Mouse (Mus musculus) MEL (cell line): Measurements from ENCODE around the gene Trex1. TPM values are rescaled to one million over a fixed set of nuclear protein-coding genes. Genes with fewer than 3 reads are reported as not detected.

Experiments
- DNase-seq: peaks from one replicate; pipeline ENCODE4 v3.0.0; 2011; ENCODE audit warnings: low read depth, low spot score
- H3K27ac ChIP-seq: 2 replicates; pipeline ENCODE4 v1.5.1; 2012; ENCODE audit warnings: low read depth, mild to moderate bottlenecking, control low read depth, low read length, moderate library complexity; ENCODE audit not compliant: control insufficient read depth
- H3K27me3 ChIP-seq, 2 experiments: fragments of 150-350 bp in 1 of 2; sonication (generic) in 1 of 2; 2 replicates each; pipeline ENCODE4 v1.6.1; 2012; ENCODE audit warnings: low read length in 2 of 2, mild to moderate bottlenecking in 2 of 2, improper control_type of control experiment in 1 of 2, moderate library complexity in 1 of 2; ENCODE audit not compliant: insufficient read depth in 2 of 2, control insufficient read depth in 1 of 2
- H3K36me3 ChIP-seq, 2 experiments: 2 replicates each; pipeline ENCODE4 v1.6.1; 2012 to 2014; ENCODE audit warnings: low read length in 2 of 2, improper control_type of control experiment in 1 of 2, inconsistent platforms in 1 of 2, mild to moderate bottlenecking in 1 of 2; ENCODE audit not compliant: insufficient read depth in 2 of 2, control insufficient read depth in 1 of 2
- H3K4me1 ChIP-seq, 2 experiments: fragments of 150-350 bp in 1 of 2; sonication (generic) in 1 of 2; 2 replicates each; pipeline ENCODE4 v1.6.1; 2012; ENCODE audit warnings: low read length in 2 of 2, improper control_type of control experiment in 1 of 2, mild to moderate bottlenecking in 1 of 2; ENCODE audit not compliant: insufficient read depth in 2 of 2, control insufficient read depth in 1 of 2
- H3K4me3 ChIP-seq, 2 experiments: fragments of 150-350 bp in 1 of 2; sonication (generic) in 1 of 2; 2 replicates each; pipeline ENCODE4 v1.5.1; 2012; ENCODE audit warnings: low read depth in 2 of 2, low read length in 2 of 2, mild to moderate bottlenecking in 2 of 2, moderate library complexity in 2 of 2, control low read depth in 1 of 2, improper control_type of control experiment in 1 of 2; ENCODE audit not compliant: control insufficient read depth in 1 of 2, insufficient read depth in 1 of 2
- H3K79me2 ChIP-seq: 2 replicates; pipeline ENCODE4 v1.6.1; 2012; ENCODE audit warnings: mild to moderate bottlenecking, low read length, moderate library complexity; ENCODE audit not compliant: control insufficient read depth, poor library complexity, insufficient read depth
- H3K9ac ChIP-seq: 2 replicates; pipeline ENCODE4 v1.6.1; 2012; ENCODE audit warnings: low read depth, mild to moderate bottlenecking, control low read depth, low read length, moderate library complexity; ENCODE audit not compliant: control insufficient read depth, poor library complexity, severe bottlenecking
- H3K9me3 ChIP-seq: fragments of 150-350 bp; sonication (generic); replicated peaks from 2 replicates; pipeline ENCODE4 v1.6.1; 2012; ENCODE audit warnings: mild to moderate bottlenecking, low read length, improper control_type of control experiment, moderate library complexity; ENCODE audit not compliant: insufficient read depth
- BHLHE40 ChIP-seq: IDR thresholded peaks from 2 replicates; pipeline ENCODE4 v1.6.1; 2012; ENCODE audit warnings: low read depth, mild to moderate bottlenecking, inconsistent platforms, low read length, improper control_type of control experiment, borderline replicate concordance
- CHD1 ChIP-seq: IDR thresholded peaks from 2 replicates; pipeline ENCODE4 v1.6.1; 2012; ENCODE audit warnings: low read depth, mild to moderate bottlenecking, inconsistent platforms, low read length, improper control_type of control experiment
- CTCF ChIP-seq, 3 experiments: IDR thresholded peaks in 2 of 3; conservative IDR thresholded peaks in 1 of 3; 2 replicates each; pipeline ENCODE4 v1.5.1; 2011 to 2012; ENCODE audit warnings: low read length in 3 of 3, low read depth in 2 of 3, mild to moderate bottlenecking in 2 of 3, improper control_type of control experiment in 1 of 3, inconsistent platforms in 1 of 3, mixed read lengths in 1 of 3, moderate library complexity in 1 of 3; ENCODE audit not compliant: control insufficient read depth in 1 of 3, insufficient read depth in 1 of 3, poor library complexity in 1 of 3, severe bottlenecking in 1 of 3
- ELF1 ChIP-seq: IDR thresholded peaks from 2 replicates; pipeline ENCODE4 v1.6.1; 2014; ENCODE audit warnings: low read depth, mild to moderate bottlenecking, inconsistent platforms, low read length, improper control_type of control experiment, moderate library complexity
- EP300 ChIP-seq, 2 experiments: IDR thresholded peaks; 2 replicates each; pipeline ENCODE4 v1.6.1; 2011; ENCODE audit warnings: improper control_type of control experiment in 2 of 2, low read length in 2 of 2, low read depth in 1 of 2, mild to moderate bottlenecking in 1 of 2
- GABPA ChIP-seq: IDR thresholded peaks from 2 replicates; pipeline ENCODE4 v1.6.1; 2012; ENCODE audit warnings: low read depth, mild to moderate bottlenecking, inconsistent platforms, low read length, improper control_type of control experiment, moderate library complexity
- HCFC1 ChIP-seq: IDR thresholded peaks from 2 replicates; pipeline ENCODE4 v1.6.1; 2012; ENCODE audit warnings: low read depth, mild to moderate bottlenecking, inconsistent platforms, low read length, improper control_type of control experiment, moderate library complexity
- KAT2A ChIP-seq: conservative IDR thresholded peaks from 2 replicates; pipeline ENCODE4 v1.6.1; 2012; ENCODE audit warnings: low read depth, low read length, improper control_type of control experiment, inconsistent platforms
- MAFK ChIP-seq: IDR thresholded peaks from 2 replicates; pipeline ENCODE4 v1.6.1; 2011; ENCODE audit warnings: low read depth, mild to moderate bottlenecking, low read length, improper control_type of control experiment, borderline replicate concordance
- MAZ ChIP-seq: IDR thresholded peaks from 2 replicates; pipeline ENCODE4 v1.6.1; 2012; ENCODE audit warnings: low read depth, mild to moderate bottlenecking, inconsistent platforms, low read length, improper control_type of control experiment
- MXI1 ChIP-seq: IDR thresholded peaks from 2 replicates; pipeline ENCODE4 v1.6.1; 2011; ENCODE audit warnings: mild to moderate bottlenecking, low read depth, low read length, improper control_type of control experiment
- MYB ChIP-seq: IDR thresholded peaks from 2 replicates; pipeline ENCODE4 v1.6.1; 2011; ENCODE audit warnings: mild to moderate bottlenecking, low read depth, low read length, improper control_type of control experiment
- MYC ChIP-seq: IDR thresholded peaks from 2 replicates; pipeline ENCODE4 v1.6.1; 2011; ENCODE audit warnings: low read depth, mild to moderate bottlenecking, low read length, improper control_type of control experiment, moderate library complexity
- NELFE ChIP-seq: IDR thresholded peaks from 2 replicates; pipeline ENCODE4 v1.6.1; 2011; ENCODE audit warnings: low read depth, low read length, improper control_type of control experiment
- POLR2A ChIP-seq, 2 experiments: IDR thresholded peaks; 2 replicates each; pipeline ENCODE4 v1.6.1; 2011 to 2012; ENCODE audit warnings: low read length in 2 of 2, mild to moderate bottlenecking in 2 of 2, control low read depth in 1 of 2, improper control_type of control experiment in 1 of 2, low read depth in 1 of 2, moderate library complexity in 1 of 2; ENCODE audit not compliant: control insufficient read depth in 1 of 2, insufficient read depth in 1 of 2, poor library complexity in 1 of 2
- POLR2AphosphoS2 ChIP-seq: IDR thresholded peaks from 2 replicates; pipeline ENCODE4 v1.6.1; 2011; ENCODE audit warnings: low read length, improper control_type of control experiment
- POLR2AphosphoS5 ChIP-seq: IDR thresholded peaks from 2 replicates; pipeline ENCODE4 v1.6.1; 2012; ENCODE audit warnings: low read depth, borderline replicate concordance, mild to moderate bottlenecking, inconsistent platforms, low read length, moderate library complexity, mixed read lengths
- RAD21 ChIP-seq: IDR thresholded peaks from 2 replicates; pipeline ENCODE4 v1.6.1; 2011; ENCODE audit warnings: mild to moderate bottlenecking, low read depth, low read length, improper control_type of control experiment
- SMC3 ChIP-seq: IDR thresholded peaks from 2 replicates; pipeline ENCODE4 v1.6.1; 2011; ENCODE audit warnings: low read depth, low read length, improper control_type of control experiment
- TBP ChIP-seq: IDR thresholded peaks from 2 replicates; pipeline ENCODE4 v1.8.0; 2011; ENCODE audit warnings: low read depth, low read length, improper control_type of control experiment
- UBTF ChIP-seq: IDR thresholded peaks from 2 replicates; pipeline ENCODE4 v1.6.1; 2012; ENCODE audit warnings: low read depth, mild to moderate bottlenecking, inconsistent platforms, low read length, improper control_type of control experiment, moderate library complexity, borderline replicate concordance; ENCODE audit not compliant: insufficient read depth
- USF1 ChIP-seq: IDR thresholded peaks from 2 replicates; pipeline ENCODE4 v1.6.1; 2014; ENCODE audit warnings: low read depth, mild to moderate bottlenecking, inconsistent platforms, low read length, improper control_type of control experiment, moderate library complexity
- USF2 ChIP-seq, 2 experiments: IDR thresholded peaks; 2 replicates each; pipeline ENCODE4 v1.6.1; 2011 to 2012; ENCODE audit warnings: improper control_type of control experiment in 2 of 2, low read length in 2 of 2, borderline replicate concordance in 1 of 2, inconsistent platforms in 1 of 2, low read depth in 1 of 2, mild to moderate bottlenecking in 1 of 2; ENCODE audit not compliant: insufficient read depth in 1 of 2
- ZC3H11A ChIP-seq: IDR thresholded peaks from 2 replicates; pipeline ENCODE4 v1.6.1; 2012; ENCODE audit warnings: low read depth, mild to moderate bottlenecking, inconsistent platforms, low read length, improper control_type of control experiment
- ZKSCAN1 ChIP-seq: IDR thresholded peaks from 2 replicates; pipeline ENCODE4 v1.6.1; 2012; ENCODE audit warnings: low read depth, mild to moderate bottlenecking, inconsistent platforms, low read length, improper control_type of control experiment, moderate library complexity
- ZMIZ1 ChIP-seq: IDR thresholded peaks from 2 replicates; pipeline ENCODE4 v1.6.1; 2012; ENCODE audit warnings: low read depth, mild to moderate bottlenecking, inconsistent platforms, low read length, improper control_type of control experiment, moderate library complexity
- ZNF384 ChIP-seq: IDR thresholded peaks from 2 replicates; pipeline ENCODE4 v1.6.1; 2012; ENCODE audit warnings: low read depth, mild to moderate bottlenecking, inconsistent platforms, low read length, improper control_type of control experiment
- polyA plus RNA-seq, 2 experiments: library from polyadenylated mRNA; stranded (reverse) in 1 of 2; unstranded in 1 of 2; fragments of >175 nt in 1 of 2; fragments of >200 nt in 1 of 2; gene quantifications; 2 replicates each; pipeline versions ENCODE4 v1.2.1 to v1.2.4; 2012; ENCODE audit warnings: low replicate concordance in 2 of 2, low read depth in 1 of 2; ENCODE audit not compliant: insufficient read length in 2 of 2, insufficient read depth in 1 of 2, missing spikeins in 1 of 2
- total RNA-seq: library from RNA; depleted of rRNA; stranded (reverse); fragments of 300-350 nt; gene quantifications from 2 replicates; pipeline ENCODE4 v1.2.3, GENCODE M21; 2012

Gene Trex1
- total and polyA plus RNA-seq, 3 experiments, result 8.9 to 17.0 TPM; not detected in 1

DNA sequence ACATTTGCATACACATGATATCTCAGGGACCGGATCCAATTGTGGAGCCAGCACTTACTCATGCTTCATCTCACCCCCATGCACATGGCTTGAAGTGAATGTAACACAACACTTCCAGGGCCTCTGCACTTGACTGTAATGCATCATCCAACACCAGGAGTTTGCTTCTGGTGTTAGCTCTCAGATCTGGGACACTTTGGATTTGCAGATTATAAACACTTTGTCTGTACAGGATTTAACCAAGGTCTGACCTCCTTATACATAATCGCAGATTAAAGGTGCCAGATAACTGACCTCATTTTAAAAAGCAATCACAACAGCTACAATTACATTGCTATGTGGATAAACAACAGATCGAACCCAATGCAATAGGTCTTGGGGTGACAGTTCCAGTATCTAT lies 21.0 kb upstream of the Trex1 start:
- H3K27me3 ChIP-seq, result no peaks in the 10 kb centered on the region
- peaks cover 37% of the 10 kb centered on the region for H3K79me2 ChIP-seq
- H3K36me3 ChIP-seq, result peaks cover 4 to 6% of the 10 kb centered on the region in 2 experiments; a peak in 3 of 4 replicates
- DNase-seq, result no peak
- no peak overlapping the region; the same call in 1 of the 2 replicates for H3K9ac ChIP-seq
- H3K9me3 ChIP-seq, result no peaks in the 10 kb centered on the region
- TF ChIP-seq POLR2AphosphoS5 (no peak), CHD1 (no peak), RAD21 (no peak), ELF1 (no peak), MAZ (no peak), MAFK (no peak), USF2 (IDR thresholded peaks at IDR 0.05; ENCODE audit: borderline replicate concordance in 1 of 2, insufficient read depth in 1 of 2, low read depth in 1 of 2, low read length in 2 of 2) (no peak), SMC3 (no peak), GABPA (no peak), TBP (no peak), KAT2A (no peak), EP300 (IDR thresholded peaks at IDR 0.05; ENCODE audit: low read depth in 1 of 2, low read length in 2 of 2) (no peak), MXI1 (no peak), ZC3H11A (no peak), POLR2A (IDR thresholded peaks at IDR 0.05; ENCODE audit: control insufficient read depth in 1 of 2, insufficient read depth in 1 of 2, low read depth in 1 of 2, low read length in 2 of 2, poor library complexity in 1 of 2) (no peak), ZNF384 (no peak), HCFC1 (no peak), MYB (no peak)
- H3K27ac ChIP-seq, result no peak overlapping the region
- peaks cover 0 to 10% of the 10 kb centered on the region in 2 experiments; a peak in 2 of 4 replicates for H3K4me1 ChIP-seq
- H3K4me3 ChIP-seq, result no peak overlapping the region

DNA sequence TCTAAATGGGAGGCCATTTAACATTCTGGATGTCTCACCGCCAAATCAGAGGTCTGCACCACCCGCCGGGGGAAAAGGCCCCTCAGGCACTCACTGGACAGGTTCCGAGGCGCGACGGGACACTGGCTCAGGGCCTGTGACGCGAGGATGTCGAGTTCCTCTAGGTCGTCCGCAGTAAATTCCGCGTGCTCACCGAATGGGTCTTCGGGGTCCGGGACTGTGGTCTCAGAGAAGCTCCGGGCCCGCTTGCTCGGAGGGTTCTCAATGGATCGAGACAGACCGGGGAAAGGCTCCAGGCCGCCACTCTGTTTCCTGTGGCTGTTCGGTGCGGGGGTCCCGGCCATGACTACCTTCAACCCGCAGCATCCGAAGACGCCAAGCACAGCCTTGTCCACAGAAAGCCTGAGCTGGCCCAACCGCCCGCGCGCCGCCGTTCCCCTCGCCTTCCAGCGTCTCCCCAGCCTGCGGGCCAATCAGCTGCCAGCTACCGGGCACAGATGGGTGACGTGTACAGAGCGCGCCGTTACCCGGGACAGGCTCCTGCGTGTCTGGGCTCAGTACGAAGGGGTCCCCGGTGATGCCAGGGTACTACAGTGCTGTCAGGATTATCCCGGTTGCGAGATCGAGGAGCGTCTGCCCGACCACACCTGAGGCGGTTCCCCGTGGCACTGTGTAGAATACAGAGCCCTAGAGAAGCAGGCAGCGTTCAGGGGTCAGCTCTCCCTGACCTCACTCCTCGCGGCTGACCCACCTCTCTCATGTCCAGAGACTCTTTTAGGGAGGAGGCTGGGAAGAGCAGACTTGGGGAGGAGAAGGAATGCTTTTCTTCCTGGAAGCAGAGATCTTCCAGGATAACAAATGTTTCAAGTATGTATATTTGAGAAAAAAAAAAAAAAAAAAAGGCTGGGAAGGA lies 14.4 kb upstream of the Trex1 start, which contains the start of gene Atrip:
TSS of gene Atrip (minus strand) at position 464 of the 913 bp plus-strand sequence.
- DNase-seq, result peak; percentile 93
- peaks cover 6 to 17% of the 10 kb centered on the region in 2 experiments; a peak in 3 of 4 replicates for H3K4me1 ChIP-seq
- H3K36me3 ChIP-seq, result peaks cover 6 to 15% of the 10 kb centered on the region in 2 experiments
- no peaks in the 10 kb centered on the region for H3K9me3 ChIP-seq
- peaks cover 22% of the 10 kb centered on the region for H3K79me2 ChIP-seq
- no peaks in the 10 kb centered on the region for H3K27me3 ChIP-seq
- peak within 1 kb of the TSS; percentile 86 for H3K9ac ChIP-seq
- H3K27ac ChIP-seq, result peak within 1 kb of the TSS; percentile 39
- H3K4me3 ChIP-seq, result peak within 1 kb of the TSS; percentile 69 to 82
- TF ChIP-seq POLR2A (IDR thresholded peaks at IDR 0.05; ENCODE audit: control insufficient read depth in 1 of 2, insufficient read depth in 1 of 2, low read depth in 1 of 2, low read length in 2 of 2, poor library complexity in 1 of 2), result peak; percentile 79 to 90
- no peak for TF ChIP-seq GABPA
- no peak for TF ChIP-seq USF1
- TF ChIP-seq BHLHE40, result no peak
- TF ChIP-seq ZNF384, result peak; percentile 57
- peak; percentile 89 for TF ChIP-seq MXI1
- TF ChIP-seq MYC, result peak; percentile 59; the same call in 1 of the 2 replicates
- TF ChIP-seq CHD1, result peak; percentile 3; the same call in 1 of the 2 replicates
- TF ChIP-seq HCFC1, result peak; percentile 86
- no peak for TF ChIP-seq POLR2AphosphoS5
- no peak; the same call in 1 of the 2 replicates for TF ChIP-seq ZKSCAN1
- TF ChIP-seq POLR2AphosphoS2, result peak; percentile 81
- 0 out of 2 replicates have a peak, but pooled peaks have one; percentile 60 for TF ChIP-seq UBTF
- TF ChIP-seq CTCF (IDR thresholded peaks at IDR 0.05 in 2 of 3, conservative IDR thresholded peaks at IDR 0.05 in 1 of 3; ENCODE audit: control insufficient read depth in 1 of 3, insufficient read depth in 1 of 3, low read depth in 2 of 3, low read length in 3 of 3, poor library complexity in 1 of 3, severe bottlenecking in 1 of 3), result no peak
- peak; percentile 79 for TF ChIP-seq ZMIZ1
- 0 out of 2 replicates have a peak, but pooled peaks have one; percentile 22 for TF ChIP-seq ELF1
- peak; percentile 90 for TF ChIP-seq NELFE
- no peak for TF ChIP-seq MYB
